Mouse (Mus musculus) cerebellum, postnatal 4 days (tissue): ENCODE results near the gene Sun2.
A peak's percentile ranks its signal among the peaks of the same experiment; 100 is the strongest.

Experiments used
- DNase-seq, 2 experiments: peaks; one replicate each; pipeline ENCODE4 v3.0.0; 2022; ENCODE audit warnings: low spot score in 2 of 2, mixed read lengths in 1 of 2

The Sun2 gene

GRCm38 (mm10) chr15:79741921-79742705, at the start of gene Sun2:
Sun2 (minus strand) TSS chr15:79742536.
- peak; percentile 78 to 93 for DNase-seq

GRCm38 (mm10) chr15:79791502-79791901, 49.2 kb upstream of the Sun2 start:
- DNase-seq = no peak

- DNase-seq = no peak
Observed at GRCm38 (mm10) chr15:79790905-79791304, 48.6 kb upstream of the Sun2 start.

GRCm38 (mm10) chr15:79790111-79790510, 47.8 kb upstream of the Sun2 start:
- DNase-seq = no peak

- no peak for DNase-seq
Observed at GRCm38 (mm10) chr15:79787815-79788214, 45.5 kb upstream of the Sun2 start.

- no peak for DNase-seq
Observed at GRCm38 (mm10) chr15:79785056-79785455, 42.7 kb upstream of the Sun2 start.

GRCm38 (mm10) chr15:79777749-79778148, 35.4 kb upstream of the Sun2 start, which contains the start of gene Dnal4:
Dnal4 (minus strand) TSS chr15:79777849.
- no peak for DNase-seq

- no peak for DNase-seq
Observed at GRCm38 (mm10) chr15:79775662-79776061, 33.3 kb upstream of the Sun2 start.

GRCm38 (mm10) chr15:79774117-79775027, 32.0 kb upstream of the Sun2 start:
- DNase-seq = peak; percentile 74 to 91

GRCm38 (mm10) chr15:79770629-79771240, 28.4 kb upstream of the Sun2 start:
- DNase-seq = no peak

GRCm38 (mm10) chr15:79768302-79768701, 26.0 kb upstream of the Sun2 start:
- DNase-seq = no peak

GRCm38 (mm10) chr15:79767327-79767961, 25.1 kb upstream of the Sun2 start:
- DNase-seq = no peak

- no peak for DNase-seq
Observed at GRCm38 (mm10) chr15:79766586-79767071, 24.3 kb upstream of the Sun2 start.

- no peak for DNase-seq
Observed at GRCm38 (mm10) chr15:79766168-79766567, 23.8 kb upstream of the Sun2 start.

GRCm38 (mm10) chr15:79765361-79765760, 23.0 kb upstream of the Sun2 start:
- DNase-seq = peak in 1 of 2 experiments; percentile 51

GRCm38 (mm10) chr15:79764539-79765267, 22.4 kb upstream of the Sun2 start:
- no peak for DNase-seq

- no peak for DNase-seq
Observed at GRCm38 (mm10) chr15:79763601-79764246, 21.4 kb upstream of the Sun2 start.

GRCm38 (mm10) chr15:79763001-79763400, 20.7 kb upstream of the Sun2 start:
- no peak for DNase-seq

- no peak for DNase-seq
Observed at GRCm38 (mm10) chr15:79760956-79761355, 18.6 kb upstream of the Sun2 start.

GRCm38 (mm10) chr15:79757118-79757517, 14.8 kb upstream of the Sun2 start:
- no peak for DNase-seq
